Mouse (Mus musculus): ENCODE results near the gene Stpg1.

Stpg1 gene

GRCm38 (mm10) chr4:135514925-135515324, 20.3 kb downstream of the Stpg1 start:
- no peak for DNase-seq

GRCm38 (mm10) chr4:135516351-135517316, 22.0 kb downstream of the Stpg1 start:
- DNase-seq, result no peak

GRCm38 (mm10) chr4:135518135-135518534, 23.5 kb downstream of the Stpg1 start:
- DNase-seq, result no peak

GRCm38 (mm10) chr4:135520421-135520820, 25.8 kb downstream of the Stpg1 start:
- DNase-seq, result no peak

- no peak for DNase-seq
Observed at GRCm38 (mm10) chr4:135523939-135524338, 29.3 kb downstream of the Stpg1 start.

- no peak for DNase-seq
Observed at GRCm38 (mm10) chr4:135525057-135525456, 30.5 kb downstream of the Stpg1 start.

GRCm38 (mm10) chr4:135526039-135526710, 31.6 kb downstream of the Stpg1 start:
- DNase-seq, result no peak

- no peak for DNase-seq
Observed at GRCm38 (mm10) chr4:135530270-135530669, 35.7 kb downstream of the Stpg1 start.

- no peak for DNase-seq
Observed at GRCm38 (mm10) chr4:135531236-135531635, 36.6 kb downstream of the Stpg1 start.

- DNase-seq, result no peak
Observed at GRCm38 (mm10) chr4:135531771-135532613, 37.4 kb downstream of the Stpg1 start.

GRCm38 (mm10) chr4:135533001-135533400, 38.4 kb downstream of the Stpg1 start:
- DNase-seq, result no peak

- DNase-seq, result no peak
Observed at GRCm38 (mm10) chr4:135535021-135535420, 40.4 kb downstream of the Stpg1 start.

- no peak for DNase-seq
Observed at GRCm38 (mm10) chr4:135539056-135539455, 44.5 kb downstream of the Stpg1 start.

- DNase-seq, result no peak
Observed at GRCm38 (mm10) chr4:135540057-135540456, 45.5 kb downstream of the Stpg1 start.

- DNase-seq, result no peak
Observed at GRCm38 (mm10) chr4:135544284-135544683, 49.7 kb downstream of the Stpg1 start.

- no peak for DNase-seq
Observed at GRCm38 (mm10) chr4:135545080-135545511, 50.5 kb downstream of the Stpg1 start.

- no peak for DNase-seq
Observed at GRCm38 (mm10) chr4:135546008-135546407, 51.4 kb downstream of the Stpg1 start.

- no peak for DNase-seq
Observed at GRCm38 (mm10) chr4:135546793-135547192, 52.2 kb downstream of the Stpg1 start.

GRCm38 (mm10) chr4:135547551-135547950, 53.0 kb downstream of the Stpg1 start:
- no peak for DNase-seq

GRCm38 (mm10) chr4:135548108-135548507, 53.5 kb downstream of the Stpg1 start:
- DNase-seq, result no peak

GRCm38 (mm10) chr4:135548521-135549077, 54.0 kb downstream of the Stpg1 start:
- no peak for DNase-seq

GRCm38 (mm10) chr4:135549323-135549722, 54.7 kb downstream of the Stpg1 start:
- no peak for DNase-seq

- DNase-seq, result no peak
Observed at GRCm38 (mm10) chr4:135563794-135564193, 69.2 kb downstream of the Stpg1 start.
